Mouse (Mus musculus) heart, adult 8-10 months (tissue): ENCODE results near the gene Ccdc121. TPM values are rescaled to one million over a fixed set of nuclear protein-coding genes. Genes with fewer than 3 reads are reported as not detected.
"Not testable (repeated sequence)": the region's sequence is repeated elsewhere in the genome, so short reads cannot be mapped to it uniquely, and the experiment has no call there.

Experiments used
- DNase-seq: peaks from one replicate; pipeline ENCODE4 v3.0.0; 2022; ENCODE audit warnings: low spot score
- total RNA-seq, 4 experiments: library from RNA; stranded (reverse); gene quantifications; 2 replicates each; pipeline ENCODE4 v1.2.4; 2022

Gene Ccdc121
- total RNA-seq, 4 experiments from 2014 or later = not detected

DNA sequence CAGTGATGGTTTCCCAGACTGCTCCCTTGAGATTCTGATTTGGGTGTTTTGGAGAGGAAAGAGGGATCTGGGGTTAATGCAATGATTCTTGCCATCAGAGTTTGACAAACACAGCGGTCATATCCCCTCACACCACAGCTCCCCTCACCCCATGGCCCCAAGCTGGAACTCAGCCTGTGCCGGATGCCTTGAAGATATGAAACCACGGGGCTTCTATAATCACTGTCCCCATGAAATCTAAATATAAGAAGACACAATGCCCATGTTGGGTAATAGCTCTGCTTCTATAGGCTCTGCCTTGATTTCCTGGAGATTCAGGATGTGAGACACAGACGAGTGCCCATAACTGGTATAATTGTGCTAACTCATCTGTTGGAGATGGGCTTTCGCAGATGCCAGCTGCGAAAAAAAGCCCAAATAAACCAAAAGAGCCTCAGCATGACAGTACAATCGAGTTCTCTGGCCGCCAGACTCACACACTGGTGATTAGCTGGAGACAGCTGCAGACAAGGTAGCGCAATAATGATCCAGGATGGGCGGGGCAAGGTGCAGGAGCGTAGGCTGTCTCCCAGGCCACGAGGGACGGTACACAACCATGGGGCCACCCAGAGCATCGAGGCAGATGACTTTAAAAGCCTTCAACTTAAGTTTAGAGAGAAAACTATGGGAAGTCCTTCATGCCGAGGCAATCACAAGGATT lies 1.3 kb upstream of the Ccdc121 start:
- no peak for DNase-seq

- not testable (repeated sequence) for DNase-seq
Measured at GRCm38 (mm10) chr1:181510855-181511254, 396 bp downstream of the Ccdc121 start.

- DNase-seq = no peak
Measured at GRCm38 (mm10) chr1:181505367-181505766, 5.9 kb downstream of the Ccdc121 start.

DNA sequence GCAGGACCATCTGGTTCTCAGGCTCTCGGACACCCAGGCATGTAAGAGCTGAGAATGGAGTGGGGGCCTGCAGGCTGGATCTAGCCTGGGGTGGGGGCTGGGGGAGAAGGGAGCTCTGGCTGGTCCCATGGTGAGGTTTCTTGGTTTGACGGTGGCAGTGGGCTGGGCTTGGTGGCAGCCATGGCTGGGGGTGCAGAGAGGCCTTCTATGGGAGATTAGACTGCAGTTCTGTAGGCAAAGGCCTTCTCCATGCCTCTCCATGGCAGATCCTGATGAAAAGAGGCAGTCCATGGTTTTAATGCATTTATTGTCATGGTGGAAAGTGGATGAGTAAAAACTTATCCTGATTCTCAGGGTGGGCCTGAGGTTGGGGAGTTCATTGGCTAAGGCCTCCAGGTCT lies 7.8 kb downstream of the Ccdc121 start:
- no peak for DNase-seq

DNA sequence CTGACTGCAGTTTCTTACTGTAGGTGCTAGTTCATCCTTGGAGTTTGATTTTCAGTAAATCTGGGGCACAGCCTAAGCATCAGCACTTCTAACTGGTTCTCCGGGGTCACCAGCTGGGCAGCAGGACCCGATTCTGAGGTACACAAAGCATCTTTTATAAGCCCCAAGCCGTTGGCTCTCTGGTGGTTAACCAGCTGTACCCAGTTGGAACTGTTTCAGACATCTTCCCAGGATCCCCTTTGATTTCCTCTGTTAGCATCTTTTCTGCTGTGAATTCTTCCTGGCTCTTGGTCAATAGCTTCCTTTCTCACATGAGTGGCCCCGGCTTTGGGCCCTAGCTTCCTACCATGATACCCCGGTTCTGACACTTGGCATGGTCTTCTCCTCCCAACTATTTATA lies 26.6 kb downstream of the Ccdc121 start:
- no peak for DNase-seq

DNA sequence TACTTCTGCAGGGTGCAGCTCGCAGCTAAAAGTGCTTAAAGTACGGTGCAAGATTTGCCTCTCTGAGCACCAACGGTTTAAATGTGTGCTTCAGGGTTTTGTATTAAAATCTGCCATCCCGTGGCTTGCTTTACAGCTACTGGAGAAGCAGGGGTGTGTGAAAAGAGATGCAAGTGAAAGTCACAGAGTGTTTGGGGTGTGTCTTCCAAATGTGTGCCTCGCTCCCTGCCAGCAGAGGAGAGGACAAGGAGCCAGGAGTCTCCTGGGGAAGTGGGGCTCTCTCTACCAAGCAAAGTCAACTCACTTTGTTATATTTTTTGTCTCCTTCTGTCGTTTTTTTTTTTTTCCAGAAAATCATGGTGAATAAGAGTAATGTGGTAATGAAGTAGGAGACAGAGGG lies 34.7 kb downstream of the Ccdc121 start:
- DNase-seq = no peak

- DNase-seq = no peak
Measured at GRCm38 (mm10) chr1:181476141-181476540, 35.1 kb downstream of the Ccdc121 start.

DNA sequence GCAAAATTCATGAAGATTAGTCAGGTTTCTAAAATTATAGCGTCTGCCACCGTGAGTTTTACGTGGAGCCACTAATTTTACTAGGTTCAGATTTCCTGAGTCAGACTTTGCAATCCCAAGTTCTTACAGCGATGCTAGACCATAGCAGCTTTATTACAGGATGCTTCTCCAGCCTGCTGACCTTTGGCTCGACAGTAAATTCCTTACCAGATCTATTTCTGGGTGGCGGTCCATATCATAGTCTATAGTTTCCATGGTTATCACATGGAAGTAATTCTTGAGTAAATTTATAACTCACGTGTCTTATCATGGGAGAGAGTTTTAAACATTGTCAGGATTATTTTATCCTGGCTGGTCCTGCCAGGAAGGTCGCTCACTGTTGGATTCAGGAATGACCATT lies 41.8 kb downstream of the Ccdc121 start:
- no peak for DNase-seq

GRCm38 (mm10) chr1:181467321-181467670 lies 44.0 kb downstream of the Ccdc121 start:
- DNase-seq = no peak

DNA sequence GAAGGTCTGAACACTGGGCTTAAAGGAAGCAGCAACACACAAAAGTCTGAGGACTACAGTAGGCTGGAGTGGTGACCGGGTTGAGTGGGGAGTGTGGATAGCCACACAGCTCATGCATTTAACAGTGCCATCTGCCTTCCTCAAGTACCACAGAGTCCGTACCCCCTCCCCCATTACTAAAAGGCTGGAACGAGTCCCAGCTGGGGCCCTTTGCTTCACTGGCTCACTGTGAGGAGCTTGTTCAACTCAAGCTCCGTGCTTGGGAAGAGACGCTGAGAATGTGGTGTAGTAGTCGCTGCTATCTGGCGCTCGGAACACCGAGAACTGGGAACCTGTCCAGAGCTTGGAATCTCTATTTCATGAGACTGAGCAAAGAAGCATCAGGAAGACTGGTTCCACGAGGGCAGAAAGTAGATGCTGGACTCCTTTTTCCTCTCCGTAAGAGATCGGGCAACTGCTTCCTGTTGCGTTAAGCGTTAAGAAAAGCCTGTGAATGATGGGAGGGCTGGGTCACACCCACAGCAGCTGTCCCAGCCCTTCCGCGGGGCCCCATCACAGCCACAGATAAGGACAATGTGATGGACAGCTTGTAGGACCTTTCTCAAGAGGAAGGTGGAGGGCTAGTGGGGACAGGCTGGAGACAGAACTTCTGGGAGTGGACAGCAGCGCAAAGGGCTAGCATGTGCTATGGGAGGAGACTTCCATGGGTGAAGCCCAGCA lies 44.5 kb downstream of the Ccdc121 start:
- DNase-seq = no peak

- no peak for DNase-seq
Measured at GRCm38 (mm10) chr1:181466040-181466439, 45.2 kb downstream of the Ccdc121 start.

GRCm38 (mm10) chr1:181465027-181465426 lies 46.2 kb downstream of the Ccdc121 start:
- no peak for DNase-seq

DNA sequence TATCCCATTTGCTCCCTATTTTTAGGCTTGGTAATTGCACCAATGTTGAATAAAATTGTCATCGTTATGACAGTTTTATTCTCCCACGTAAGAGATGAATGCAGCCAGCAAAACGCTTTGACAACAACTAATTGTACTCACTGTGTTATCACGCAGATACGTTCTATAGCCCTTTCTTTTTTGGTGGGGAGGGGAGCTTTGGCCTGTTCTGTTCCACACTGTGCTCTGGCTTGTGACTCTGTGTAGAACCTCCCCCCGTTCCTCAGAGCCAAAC lies 48.4 kb downstream of the Ccdc121 start:
- no peak for DNase-seq

DNA sequence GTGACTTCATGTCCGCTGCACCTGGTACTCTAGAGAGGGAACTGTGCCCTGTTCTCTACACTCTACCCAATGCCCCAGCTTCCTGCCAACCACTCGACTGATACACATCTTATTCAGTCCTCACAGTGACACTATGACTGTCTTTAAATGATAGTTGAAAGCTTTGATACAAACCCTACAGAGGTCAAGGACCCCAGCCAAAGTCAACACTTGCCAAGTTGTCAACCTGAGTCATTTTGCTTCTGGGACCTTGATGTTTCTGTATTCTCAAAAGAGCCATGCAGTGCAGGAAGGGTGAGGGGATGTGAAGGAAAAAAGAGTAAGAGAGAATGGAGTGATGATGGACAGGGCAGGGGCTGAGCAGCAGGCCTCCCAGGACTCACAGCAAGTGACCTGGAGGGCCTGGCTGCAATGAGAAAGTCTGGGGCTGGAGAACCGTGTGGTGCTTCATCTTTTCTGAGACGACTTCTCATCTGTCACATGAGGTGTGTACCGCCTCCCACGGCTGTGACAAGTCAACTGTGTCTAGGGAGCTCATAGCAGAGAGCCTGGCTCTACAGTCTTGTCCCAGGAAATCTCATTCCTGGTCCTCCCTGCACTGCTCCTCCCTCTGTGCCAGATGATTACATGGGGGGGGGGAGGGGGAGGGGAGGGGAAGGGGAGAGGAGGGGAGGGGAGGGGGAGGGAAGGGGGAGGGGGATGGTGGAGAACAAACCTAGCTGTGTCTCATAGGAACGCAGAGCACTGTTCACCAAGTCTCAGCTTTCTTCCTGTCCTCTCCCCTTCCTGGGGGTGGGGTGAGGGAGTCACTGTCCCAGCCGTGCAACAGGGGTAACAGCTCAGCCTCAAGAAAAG lies 49.0 kb downstream of the Ccdc121 start:
- no peak for DNase-seq

DNA sequence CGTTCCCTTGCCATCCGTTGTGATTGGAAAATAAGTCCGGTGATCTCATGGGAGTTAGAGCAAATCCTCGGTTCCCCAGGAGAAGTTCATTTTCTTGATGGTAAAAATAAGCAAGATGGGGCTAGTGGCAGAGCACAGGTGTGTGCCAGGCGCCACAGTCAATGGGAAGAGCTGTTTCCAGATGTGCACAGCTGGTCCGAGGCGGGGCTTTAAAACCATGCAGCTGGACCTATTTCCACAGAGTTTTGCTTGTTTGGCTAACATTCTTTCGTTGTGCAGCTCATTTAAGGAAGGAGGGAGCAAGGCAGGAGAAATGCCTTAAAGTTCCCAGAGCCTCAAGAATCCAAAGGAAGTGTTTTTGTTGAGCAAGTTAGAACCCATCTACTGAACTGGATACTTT lies 49.8 kb downstream of the Ccdc121 start:
- DNase-seq = no peak

- DNase-seq = no peak
Measured at GRCm38 (mm10) chr1:181460283-181460682, 51.0 kb downstream of the Ccdc121 start.

Other genes starting within 250 kb of the Ccdc121 start
- gene Cnih3, start 158.8 kb downstream of the Ccdc121 start, total RNA-seq = not detected
- not detected for gene Dnah14, start 65.1 kb upstream of the Ccdc121 start, total RNA-seq